32 mouse cellular contexts compared by ENCODE assay signal in genomic region chr13:3807131-3807827, GRCm38 (mm10). TPM values are rescaled to one million over a fixed set of nuclear protein-coding genes. Genes with fewer than 3 reads are reported as not detected.
DNase-seq lines count a peak whose midpoint lies in the region; ATAC-seq and TF ChIP-seq lines count a peak whose summit lies in the region.
"Had no signal": no experiment of that assay in that cellular context is flagged by ENCODE, and none has a peak within 500 bp of the region (broad histone marks: within the 10 kb centered on the region; RNA-seq: fewer than 3 reads in every experiment).

No protein-coding gene starts in this region.

- intact Hi-C loops in heart, postnatal 25 days (cut with DNase I), result no loop called here

- H3K79me2 ChIP-seq in liver, adult 2 months (ENCODE audit: control insufficient read depth, insufficient read depth, low read length), result no peaks in the 10 kb centered on the region

- H3K9ac ChIP-seq in liver, adult 2 months (ENCODE audit: low read depth, low read length), result no peak overlapping the region
- no peak overlapping the region for H3K9ac ChIP-seq in liver, postnatal 0 days (replicated peaks)
- no peak overlapping the region for H3K9ac ChIP-seq in embryonic facial prominence, embryonic 14.5 days (ENCODE audit: low read depth, low read length)
- H3K9ac ChIP-seq: forebrain, postnatal 0 days had no signal

- no peaks in the 10 kb centered on the region for H3K27me3 ChIP-seq in heart, embryonic 10.5 days (ENCODE audit: insufficient read depth, poor library complexity, severe bottlenecking)
- H3K27me3 ChIP-seq in liver, adult 2 months (ENCODE audit: control insufficient read depth, insufficient read depth, low read length), result no peaks in the 10 kb centered on the region
- no peaks in the 10 kb centered on the region for H3K27me3 ChIP-seq in liver, postnatal 0 days (ENCODE audit: insufficient read depth, low read length)
- H3K27me3 ChIP-seq in embryonic facial prominence, embryonic 14.5 days (replicated peaks; ENCODE audit: control insufficient read depth, insufficient read depth, low read length), result no peaks in the 10 kb centered on the region
- H3K27me3 ChIP-seq: CH12.LX had no signal

- no peak for ATAC-seq in liver, postnatal 0 days
- ATAC-seq in embryonic facial prominence, embryonic 14.5 days (ENCODE audit: low read depth), result peak; percentile 55; the same call in 1 of the 2 replicates
- peak; percentile 39; the same call in 1 of the 2 replicates for ATAC-seq in megakaryocyte, adult 5-6 weeks (ENCODE audit: poor library complexity, severe bottlenecking)
- ATAC-seq: forebrain, postnatal 0 days; hindbrain, embryonic 16.5 days had no signal

- 77% methylated on average over 7 of the region's 7 CpGs for WGBS in heart, embryonic 10.5 days
- 83% methylated on average over 7 of the region's 7 CpGs for WGBS in liver, adult 2 months
- 71% methylated on average over 7 of the region's 7 CpGs for WGBS in liver, postnatal 0 days (ENCODE audit: insufficient replicate concordance)
- WGBS in embryonic facial prominence, embryonic 14.5 days, result 50% methylated on average over 7 of the region's 7 CpGs

- TF ChIP-seq CTCF in liver, adult 2 months (IDR thresholded peaks at IDR 0.05; ENCODE audit: low read depth, low read length), result no peak
- TF ChIP-seq CTCF in liver, postnatal 0 days (IDR thresholded peaks at IDR 0.05; ENCODE audit: low read depth), result no peak

- TF ChIP-seq POLR2A in liver, adult 2 months (IDR thresholded peaks at IDR 0.05; ENCODE audit: extremely low read depth, insufficient read depth, low read length), result no peak

- H3K27ac ChIP-seq in heart, embryonic 10.5 days, result no peak overlapping the region
- H3K27ac ChIP-seq in liver, adult 2 months (replicated peaks; ENCODE audit: insufficient read depth, low read depth, low read length), result no peak overlapping the region
- no peak overlapping the region for H3K27ac ChIP-seq in liver, postnatal 0 days (ENCODE audit: low read depth)
- 0 out of 2 replicates have a peak overlapping the region, but pooled peaks have one; percentile 39 for H3K27ac ChIP-seq in embryonic facial prominence, embryonic 14.5 days (replicated peaks; ENCODE audit: low read depth, low read length)
- H3K27ac ChIP-seq: forebrain, embryonic 10.5 days; midbrain, embryonic 10.5 days had no signal

- no peaks in the 10 kb centered on the region for H3K9me3 ChIP-seq in heart, embryonic 10.5 days
- H3K9me3 ChIP-seq in liver, postnatal 0 days (ENCODE audit: low read length), result no peaks in the 10 kb centered on the region
- no peaks in the 10 kb centered on the region for H3K9me3 ChIP-seq in embryonic facial prominence, embryonic 14.5 days (ENCODE audit: control insufficient read depth, low read length)
- H3K9me3 ChIP-seq: midbrain, embryonic 10.5 days had no signal

- no peak overlapping the region for H3K4me3 ChIP-seq in heart, embryonic 10.5 days
- no peak overlapping the region for H3K4me3 ChIP-seq in liver, adult 2 months (ENCODE audit: insufficient read depth, low read depth, low read length)
- H3K4me3 ChIP-seq in liver, postnatal 0 days (ENCODE audit: low read depth, low read length), result no peak overlapping the region
- H3K4me3 ChIP-seq in embryonic facial prominence, embryonic 14.5 days (ENCODE audit: low read depth, low read length), result no peak overlapping the region
- H3K4me3 ChIP-seq: forebrain, embryonic 10.5 days; midbrain, embryonic 10.5 days had no signal

- TF ChIP-seq EP300 in liver, postnatal 0 days (IDR thresholded peaks at IDR 0.05; ENCODE audit: low read depth), result no peak

- DNase-seq in heart, adult 11 months, result peak; percentile 52
- no peak for DNase-seq in heart, embryonic 10.5 days (ENCODE audit: low spot score)
- peak; percentile 6 for DNase-seq in liver, adult 2 months (ENCODE audit: extremely low read depth, low read depth, low spot score)
- DNase-seq in liver, postnatal 0 days, result no peak
- peak; percentile 45 for DNase-seq in embryonic facial prominence, embryonic 14.5 days (ENCODE audit: low spot score)
- no peak for DNase-seq in heart, postnatal 25 days (ENCODE audit: low spot score)
- no peak for DNase-seq in thymus, postnatal 4 days
- DNase-seq: adrenal gland, adult 8-10 months; cerebellum, adult 8-10 months; forebrain, postnatal 0 days; heart, adult 18-20 months; heart, postnatal 4 days; lung, adult 2 months; lung, postnatal 4 days; right cerebral cortex, adult 18-20 months had no signal

- no peak overlapping the region for H3K4me2 ChIP-seq in liver, postnatal 0 days (ENCODE audit: low read depth, low read length)
- H3K4me2 ChIP-seq in embryonic facial prominence, embryonic 14.5 days (ENCODE audit: low read depth, low read length), result no peak overlapping the region
- H3K4me2 ChIP-seq: liver, embryonic 11.5 days had no signal

- H3K4me1 ChIP-seq in heart, embryonic 10.5 days, result no peaks in the 10 kb centered on the region
- H3K4me1 ChIP-seq in liver, adult 2 months (ENCODE audit: control insufficient read depth, insufficient read depth, low read length), result no peaks in the 10 kb centered on the region
- H3K4me1 ChIP-seq in liver, postnatal 0 days (ENCODE audit: insufficient read depth), result 0 out of 2 replicates have a peak, but pooled peaks cover 6% of the 10 kb centered on the region
- 0 out of 2 replicates have a peak, but pooled peaks cover 8% of the 10 kb centered on the region for H3K4me1 ChIP-seq in embryonic facial prominence, embryonic 14.5 days (ENCODE audit: control insufficient read depth, insufficient read depth, low read length)
- H3K4me1 ChIP-seq: forebrain, embryonic 10.5 days; midbrain, embryonic 10.5 days had no signal

- no peaks in the 10 kb centered on the region for H3K36me3 ChIP-seq in heart, embryonic 10.5 days
- no peaks in the 10 kb centered on the region for H3K36me3 ChIP-seq in liver, adult 2 months (ENCODE audit: control insufficient read depth, insufficient read depth, low read length)
- no peaks in the 10 kb centered on the region for H3K36me3 ChIP-seq in liver, postnatal 0 days (replicated peaks; ENCODE audit: insufficient read depth, low read length)
- no peaks in the 10 kb centered on the region for H3K36me3 ChIP-seq in embryonic facial prominence, embryonic 14.5 days (ENCODE audit: control insufficient read depth, insufficient read depth, low read length)
- H3K36me3 ChIP-seq: forebrain, embryonic 10.5 days; midbrain, embryonic 10.5 days had no signal

RNA-seq across cellular contexts. Expression of gene Calml3, which starts 3.2 kb away (rescaled TPM):
- polyA plus RNA-seq in heart, embryonic 10.5 days (2016; fragmentation: Nextera tagmentation; extraction: Ambion mirVana), result not detected in 2 replicates
- not detected in 2 replicates for total RNA-seq in liver, adult 2 months (2014; rRNA removed)
- not detected in 2 replicates for polyA plus RNA-seq in liver, adult 2 months (2012; rRNA removed)
- polyA plus RNA-seq in liver, postnatal 0 days (2015; fragmentation: Nextera tagmentation; extraction: Ambion mirVana), result not detected in 2 replicates
- polyA plus RNA-seq in embryonic facial prominence, embryonic 14.5 days (2014; fragmentation: Nextera tagmentation; extraction: Ambion mirVana), result 7.1 and 10.7 TPM in 2 replicates
- total RNA-seq in megakaryocyte, adult 5-6 weeks (2015), result not detected in 2 replicates
- total RNA-seq in megakaryocyte, adult 5-6 weeks (2017), result not detected in 2 replicates
- not detected for total RNA-seq in heart, postnatal 25 days (2021)
- total RNA-seq: CH12.LX; common myeloid progenitor, adult 5-6 weeks; forebrain, postnatal 0 days; gastrocnemius, adult 18-20 months; heart, adult 18-20 months; heart, postnatal 4 days; layer of hippocampus, postnatal 25 days; left cerebral cortex, postnatal 10 days had no signal
- polyA plus RNA-seq: forebrain, embryonic 10.5 days; forebrain, postnatal 0 days; heart, embryonic 14.5 days; hindbrain, embryonic 16.5 days; midbrain, embryonic 10.5 days; midbrain, postnatal 0 days; neural tube, embryonic 11.5 days had no signal

RNA-seq across cellular contexts. Expression of gene Calm4, which starts 30.3 kb away (rescaled TPM):
- polyA plus RNA-seq in heart, embryonic 10.5 days (2016; fragmentation: Nextera tagmentation; extraction: Ambion mirVana), result not detected in 2 replicates
- not detected in 2 replicates for total RNA-seq in liver, adult 2 months (2014; rRNA removed)
- not detected in 2 replicates for polyA plus RNA-seq in liver, adult 2 months (2012; rRNA removed)
- polyA plus RNA-seq in liver, postnatal 0 days (2015; fragmentation: Nextera tagmentation; extraction: Ambion mirVana), result not detected in 2 replicates
- polyA plus RNA-seq in embryonic facial prominence, embryonic 14.5 days (2014; fragmentation: Nextera tagmentation; extraction: Ambion mirVana), result 25.4 and 99.1 TPM in 2 replicates
- not detected in 2 replicates for total RNA-seq in megakaryocyte, adult 5-6 weeks (2015)
- not detected in 2 replicates for total RNA-seq in megakaryocyte, adult 5-6 weeks (2017)
- not detected for total RNA-seq in heart, postnatal 25 days (2021)
- total RNA-seq: adrenal gland, adult 8-10 months; CH12.LX; forebrain, postnatal 0 days; heart, adult 18-20 months; heart, postnatal 4 days; layer of hippocampus, postnatal 25 days; left cerebral cortex, postnatal 10 days had no signal
- polyA plus RNA-seq: embryonic facial prominence, embryonic 11.5 days; forebrain, embryonic 10.5 days; forebrain, postnatal 0 days; heart, embryonic 14.5 days; kidney, embryonic 14.5 days; liver, embryonic 11.5 days; midbrain, embryonic 10.5 days; midbrain, postnatal 0 days; neural tube, embryonic 11.5 days; urinary bladder, adult 2 months had no signal

RNA-seq across cellular contexts. Expression of gene Calm5, which starts 46.7 kb away (rescaled TPM):
- not detected in 2 replicates for polyA plus RNA-seq in heart, embryonic 10.5 days (2016; fragmentation: Nextera tagmentation; extraction: Ambion mirVana)
- not detected in 2 replicates for total RNA-seq in liver, adult 2 months (2014; rRNA removed)
- not detected in 2 replicates for polyA plus RNA-seq in liver, adult 2 months (2012; rRNA removed)
- polyA plus RNA-seq in liver, postnatal 0 days (2015; fragmentation: Nextera tagmentation; extraction: Ambion mirVana), result not detected in 2 replicates
- 0.58 and 0.74 TPM in 2 replicates for polyA plus RNA-seq in embryonic facial prominence, embryonic 14.5 days (2014; fragmentation: Nextera tagmentation; extraction: Ambion mirVana)
- not detected in 2 replicates for total RNA-seq in megakaryocyte, adult 5-6 weeks (2015)
- total RNA-seq in megakaryocyte, adult 5-6 weeks (2017), result not detected in 2 replicates
- total RNA-seq in heart, postnatal 25 days (2021), result not detected
- total RNA-seq: adrenal gland, adult 8-10 months; CH12.LX; common myeloid progenitor, adult 5-6 weeks; forebrain, postnatal 0 days; heart, adult 18-20 months; heart, postnatal 4 days; layer of hippocampus, postnatal 25 days; left cerebral cortex, postnatal 10 days; midbrain, postnatal 0 days had no signal
- polyA plus RNA-seq: embryonic facial prominence, embryonic 11.5 days; forebrain, embryonic 10.5 days; forebrain, postnatal 0 days; heart, embryonic 14.5 days; hindbrain, embryonic 16.5 days; kidney, embryonic 14.5 days; liver, embryonic 11.5 days; lung, adult 2 months; midbrain, embryonic 10.5 days; midbrain, postnatal 0 days; neural tube, embryonic 11.5 days; testis, adult 2 months; urinary bladder, adult 2 months had no signal

Comparison
In these comparisons a context has a peak if more than half of its experiments do, and no peak if none do; other contexts are left out.
1. DNase-seq: peak in heart, adult 11 months (single experiment), liver, adult 2 months (single experiment) and embryonic facial prominence, embryonic 14.5 days (single experiment); none in heart, embryonic 10.5 days (single experiment), liver, postnatal 0 days (single experiment), heart, postnatal 25 days (single experiment) and thymus, postnatal 4 days (single experiment).
2. RNA of gene Calm4, which starts 30.3 kb away (polyA plus RNA-seq): 25.4 to 99.1 TPM in embryonic facial prominence, embryonic 14.5 days; not detected in liver, postnatal 0 days, not detected in heart, embryonic 10.5 days and not detected in liver, adult 2 months; every median in the first group is over 10 times any median in the second.